Mouse (Mus musculus) megakaryocyte-erythroid progenitor cell, adult 5-6 weeks (primary cell): ENCODE measurements at regions not wholly inside any gene's neighbourhood (a gene's known extent, or its start where the extent isn't known, plus 50 kb on each side); places are given as distances from the start of the nearest gene placed in this dataset.
A peak's percentile ranks its signal among the peaks of the same experiment; 100 is the strongest.

Source experiments
- ATAC-seq: replicated peaks from 2 replicates; pipeline ENCODE4 v1.8.0; 2016; ENCODE audit warnings: mild to moderate bottlenecking, inconsistent platforms; ENCODE audit not compliant: severe bottlenecking, poor library complexity, low FRiP score, low TSS enrichment

DNA sequence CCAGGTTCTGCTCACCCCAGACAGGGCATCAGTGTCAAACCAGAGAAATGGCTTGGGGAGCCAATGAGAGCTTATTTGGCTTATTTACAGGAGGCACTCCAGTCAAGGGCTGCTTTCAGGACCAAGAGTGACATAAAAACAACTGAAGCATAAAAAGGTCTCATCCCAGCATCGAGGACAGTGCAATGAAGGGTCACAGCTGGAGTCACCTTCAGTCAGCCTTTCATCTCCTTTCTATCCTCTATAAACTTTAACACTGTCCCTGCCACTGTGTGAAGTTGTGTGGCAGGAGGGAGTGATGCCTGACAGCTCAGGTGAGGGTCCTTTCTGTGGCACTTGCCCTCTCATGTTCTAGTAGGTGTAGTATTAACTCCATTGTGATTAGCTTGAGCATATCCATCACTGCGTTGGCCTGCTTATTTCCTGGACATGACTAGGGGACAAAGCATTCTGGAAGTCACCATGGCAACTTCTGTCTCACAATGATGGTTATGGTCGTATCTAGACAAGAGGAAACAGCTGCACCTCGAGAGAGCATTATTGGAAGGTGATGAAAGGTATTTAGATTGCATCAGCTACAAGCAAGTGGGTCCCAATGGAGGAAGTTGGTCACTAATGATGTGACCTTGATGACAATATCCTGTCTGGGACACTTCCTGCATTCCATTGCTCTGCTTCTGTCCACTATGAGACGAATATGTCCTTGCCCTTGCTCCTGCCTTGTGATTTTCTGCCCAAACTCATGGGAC lies 87.8 kb upstream of the Enpp6 start:
- ATAC-seq, result no peak

DNA sequence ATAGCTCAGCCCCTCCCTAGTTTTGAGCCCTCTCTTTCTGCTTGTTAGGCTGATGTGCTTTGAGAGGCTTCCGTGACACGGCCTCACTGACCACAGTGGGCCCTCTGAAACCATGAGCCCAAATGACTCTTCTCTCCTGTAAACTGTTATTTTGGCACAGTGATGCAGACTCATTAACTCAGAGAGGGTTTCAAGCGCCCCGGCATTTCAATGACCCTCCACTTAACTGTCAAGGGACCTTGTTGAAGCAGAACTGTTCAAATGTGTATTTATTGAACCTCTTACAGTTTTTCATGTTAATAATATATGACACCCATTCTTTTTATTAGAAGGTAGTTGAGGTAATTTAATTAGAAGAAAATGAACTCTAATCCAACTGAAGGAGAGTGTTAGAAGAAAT lies 85.9 kb upstream of the Enpp6 start:
- ATAC-seq, result no peak

DNA sequence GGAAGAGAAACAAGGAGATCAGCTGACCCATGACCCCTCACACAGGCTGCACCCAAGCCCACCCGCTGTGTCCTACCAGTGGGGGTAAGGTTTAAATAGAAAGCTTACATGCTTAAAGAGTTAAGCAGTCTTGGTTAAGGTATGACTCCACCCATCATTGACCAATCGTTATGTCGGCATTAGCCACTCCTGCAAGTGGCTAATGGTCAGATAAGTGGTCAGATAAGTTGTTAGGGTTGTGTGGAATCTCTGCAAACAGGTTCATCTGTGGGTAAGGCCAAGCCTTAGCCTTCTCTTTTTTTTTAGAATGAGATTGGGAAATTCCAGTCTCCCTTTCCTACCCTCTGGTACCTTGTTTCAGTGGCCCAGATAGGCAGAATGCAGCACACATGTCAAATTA lies 82.0 kb upstream of the Enpp6 start:
- no peak for ATAC-seq

DNA sequence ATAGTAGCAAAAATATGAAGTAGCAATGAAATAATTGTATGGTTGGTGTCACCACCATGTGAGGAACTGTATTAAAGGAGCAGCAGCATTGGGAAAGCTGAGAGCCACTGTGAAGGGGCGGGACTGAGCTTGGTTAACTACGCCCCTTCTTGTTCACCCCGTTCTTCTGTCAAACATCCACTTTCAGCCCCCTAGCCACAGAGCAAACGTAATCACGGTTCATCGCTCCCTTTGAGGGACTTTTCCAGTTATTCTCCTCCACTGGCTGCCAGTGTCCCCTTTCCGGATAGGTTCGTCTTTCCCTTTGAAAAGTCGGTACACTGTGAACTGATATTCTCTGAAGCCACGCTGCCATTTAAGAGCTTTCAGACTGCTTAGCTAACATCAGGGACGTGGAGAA lies 79.3 kb upstream of the Enpp6 start:
- ATAC-seq, result no peak

DNA sequence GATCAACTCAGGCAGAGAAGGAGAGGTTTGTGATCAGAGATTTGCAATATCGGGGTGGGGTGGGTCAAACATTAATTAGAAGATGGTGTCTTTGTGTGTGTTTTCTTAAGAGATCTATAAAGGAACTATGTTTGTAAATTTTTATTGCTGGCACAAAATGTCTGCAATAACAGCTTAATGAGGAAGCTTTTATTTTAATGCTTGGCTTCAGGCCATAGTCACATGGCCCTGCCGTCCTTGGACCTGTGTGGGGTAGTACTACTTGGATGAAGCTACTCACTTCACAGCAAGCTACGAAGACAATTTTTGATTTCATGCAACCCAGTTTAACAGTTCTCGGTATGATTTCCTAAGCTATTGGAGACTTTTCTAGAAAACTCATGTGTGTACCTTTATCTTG lies 78.5 kb upstream of the Enpp6 start:
- ATAC-seq, result no peak

GRCm38 (mm10) chr8:46913956-46914355 lies 72.7 kb upstream of the Enpp6 start:
- ATAC-seq, result no peak

- 0 out of 2 replicates have a peak, but pooled peaks have one; percentile 38 for ATAC-seq
Observed at GRCm38 (mm10) chr8:46920071-46920470, 66.6 kb upstream of the Enpp6 start.

DNA sequence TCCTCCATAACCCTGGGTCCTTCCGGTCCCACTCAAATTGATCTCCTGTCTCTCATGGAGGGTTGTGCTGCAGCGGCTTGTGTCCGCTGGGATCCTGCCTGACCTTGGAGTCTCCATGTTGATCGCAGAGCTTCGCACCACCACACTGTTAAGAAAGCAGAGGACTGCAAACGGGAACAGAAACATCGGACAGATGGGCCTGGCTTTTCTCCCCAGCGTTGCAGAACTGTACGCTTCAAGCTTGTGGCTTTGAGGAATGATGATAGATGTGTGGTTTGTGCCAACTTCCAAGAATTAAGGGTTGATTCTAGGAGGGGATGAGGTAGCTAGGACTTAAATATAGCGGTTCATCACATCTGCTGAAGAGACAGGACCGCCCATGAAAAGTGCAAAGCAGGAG lies 65.6 kb upstream of the Enpp6 start:
- ATAC-seq, result no peak

DNA sequence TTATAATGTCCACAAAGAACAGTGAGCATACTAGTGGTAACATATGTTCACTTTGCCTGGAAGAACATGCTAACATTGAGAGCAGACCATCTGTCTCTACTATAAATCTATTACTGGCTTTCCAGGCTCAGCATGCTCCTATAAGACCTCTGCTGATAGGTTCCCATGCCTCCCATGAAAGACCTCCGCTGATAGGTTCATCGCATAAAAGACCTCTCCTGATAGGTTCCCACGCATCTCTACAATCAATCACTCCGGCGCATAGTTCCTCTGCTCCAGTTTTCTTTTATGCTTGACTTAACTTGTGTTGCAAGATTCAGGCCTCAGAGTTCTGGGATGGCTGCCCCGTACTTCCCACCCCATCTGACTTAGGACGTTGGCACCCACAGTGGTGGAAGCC lies 65.1 kb upstream of the Enpp6 start:
- ATAC-seq, result no peak

- ATAC-seq, result no peak
Observed at GRCm38 (mm10) chr8:46924787-46925548, 61.7 kb upstream of the Enpp6 start.

GRCm38 (mm10) chr8:46928718-46929117 lies 58.0 kb upstream of the Enpp6 start:
- ATAC-seq, result no peak

- ATAC-seq, result no peak
Observed at GRCm38 (mm10) chr8:46929678-46930077, 57.0 kb upstream of the Enpp6 start.

DNA sequence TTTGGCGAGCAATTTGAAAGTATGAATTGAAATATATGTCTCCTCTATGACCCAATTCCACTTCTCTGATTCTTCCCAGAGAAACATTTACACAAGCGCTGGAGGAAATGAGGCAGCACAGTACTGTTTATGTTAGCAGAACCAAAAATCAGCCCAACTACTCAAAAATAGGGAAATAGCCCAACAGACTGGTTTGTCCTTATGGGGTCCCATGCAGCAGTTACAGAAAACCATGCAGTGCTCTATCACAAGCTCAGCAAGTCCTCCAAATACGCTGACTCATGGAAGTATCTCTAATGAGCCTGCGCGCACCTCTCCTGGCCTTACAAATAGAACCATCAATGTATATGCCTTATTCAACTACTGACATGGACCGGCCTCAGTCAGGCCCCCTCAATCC lies 55.4 kb upstream of the Enpp6 start:
- ATAC-seq, result no peak

GRCm38 (mm10) chr8:46933256-46933655 lies 53.4 kb upstream of the Enpp6 start:
- no peak for ATAC-seq

DNA sequence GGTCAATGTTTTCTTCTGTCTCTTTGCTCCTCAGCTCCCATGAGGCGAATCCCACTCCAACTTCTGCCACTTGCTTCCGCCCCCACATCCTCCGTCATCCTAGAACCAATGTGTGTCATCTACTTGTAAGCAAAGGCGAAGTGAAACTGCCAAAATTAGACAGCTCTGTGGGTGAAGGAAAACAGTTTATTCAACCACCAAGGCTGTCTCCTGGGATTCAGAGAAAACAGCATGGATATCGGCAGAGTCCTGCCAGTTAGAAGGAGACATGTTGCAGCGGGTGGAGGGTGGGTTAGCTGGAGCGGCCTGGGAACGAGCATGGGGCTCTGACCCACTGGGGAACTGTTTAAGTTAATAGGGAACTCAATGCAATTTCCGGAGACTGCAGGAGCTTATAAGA lies 52.4 kb upstream of the Enpp6 start:
- ATAC-seq, result no peak

- ATAC-seq, result peak; percentile 94
Observed at GRCm38 (mm10) chr8:46934898-46935297, 51.8 kb upstream of the Enpp6 start.

DNA sequence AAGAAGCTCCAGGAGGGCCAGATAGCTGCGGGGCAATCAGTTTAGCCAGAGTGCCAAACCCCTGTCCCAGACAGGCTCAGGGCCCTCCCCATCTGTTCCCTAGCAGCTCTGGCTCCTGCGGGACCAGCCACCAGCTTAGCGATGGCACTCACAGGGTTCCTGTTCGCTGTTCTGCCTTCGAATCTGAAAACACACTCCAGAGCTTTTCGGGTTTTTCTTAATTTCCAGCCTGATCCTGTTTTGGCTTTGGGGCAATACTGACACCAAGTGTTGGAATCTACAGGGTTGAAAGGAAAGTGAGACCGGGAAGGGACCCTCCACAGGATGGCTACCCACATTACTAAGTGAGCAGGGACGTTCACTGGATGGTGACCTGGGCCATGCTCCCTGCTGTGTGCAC lies 50.6 kb upstream of the Enpp6 start:
- no peak for ATAC-seq
